Mouse (Mus musculus) hindbrain, embryonic 10.5 days (tissue): ENCODE measurements around the gene Kif3b. TPM values are rescaled to one million over a fixed set of nuclear protein-coding genes. Genes with fewer than 3 reads are reported as not detected.
"Not testable (repeated sequence)": the region's sequence is repeated elsewhere in the genome, so short reads cannot be mapped to it uniquely, and the experiment has no call there.

Experiments
- DNase-seq: peaks from one replicate; pipeline ENCODE4 v3.0.0-alpha.2; 2017; ENCODE audit warnings: low spot score
- H3K27ac ChIP-seq: fragments of 300-500 bp; sonication (generic); 2 replicates; pipeline ENCODE4 v1.5.1; 2016; ENCODE audit warnings: mild to moderate bottlenecking, moderate library complexity
- H3K27me3 ChIP-seq: fragments of 300-500 bp; sonication (generic); 2 replicates; pipeline ENCODE4 v1.6.1; 2016; ENCODE audit warnings: mild to moderate bottlenecking; ENCODE audit not compliant: poor library complexity, insufficient read depth, severe bottlenecking
- H3K36me3 ChIP-seq: fragments of 300-500 bp; sonication (generic); 2 replicates; pipeline ENCODE4 v1.6.1; 2016; ENCODE audit warnings: mild to moderate bottlenecking, moderate library complexity
- H3K4me1 ChIP-seq: fragments of 300-500 bp; sonication (generic); replicated peaks from 2 replicates; pipeline ENCODE4 v1.6.1; 2016; ENCODE audit warnings: mild to moderate bottlenecking
- H3K4me3 ChIP-seq: fragments of 300-500 bp; sonication (generic); 2 replicates; pipeline ENCODE4 v1.5.1; 2016; ENCODE audit warnings: mild to moderate bottlenecking, moderate library complexity
- H3K9me3 ChIP-seq: fragments of 300-500 bp; sonication (generic); 2 replicates; pipeline ENCODE4 v1.6.1; 2016; ENCODE audit warnings: mild to moderate bottlenecking, moderate library complexity
- WGBS: fragments of 180-500 bp; shearing (Covaris S2); methylation state at CpG from one replicate; pipeline ENCODE4 v1.1.7; 2016; 5-methylcytosine and 5-hydroxymethylcytosine counted together
- polyA plus RNA-seq: library from polyadenylated mRNA; unstranded; fragments of >200 nt; fragmentation: Nextera tagmentation; extraction: Ambion mirVana; gene quantifications from 2 replicates; pipeline ENCODE4 v1.2.1, GENCODE M21; 2016

Kif3b gene
- polyA plus RNA-seq, 1 experiment from 2014 or later = 9.3 TPM

- H3K36me3 ChIP-seq, H3K27ac ChIP-seq: not testable (repeated sequence)
- WGBS = 92% methylated on average over 3 of the region's 3 CpGs
Measured at GRCm38 (mm10) chr2:153275577-153275976, 15.6 kb upstream of the Kif3b start.

GRCm38 (mm10) chr2:153276440-153276839, 14.8 kb upstream of the Kif3b start:
- Histone ChIP-seq H3K4me3 (no peak overlapping the region), H3K4me1 (peaks cover 9% of the 10 kb centered on the region), H3K27ac (no peak overlapping the region), H3K27me3 (no peaks in the 10 kb centered on the region), H3K36me3 (no peaks in the 10 kb centered on the region), H3K9me3 (no peaks in the 10 kb centered on the region)
- 93% methylated on average over 8 of the region's 8 CpGs for WGBS
- no peak for DNase-seq

More at GRCm38 (mm10) chr2:153275577-153275976, 15.6 kb upstream of the Kif3b start:
- DNase-seq, H3K4me1 ChIP-seq, H3K9me3 ChIP-seq, H3K27me3 ChIP-seq, H3K4me3 ChIP-seq: not testable (repeated sequence)

DNA sequence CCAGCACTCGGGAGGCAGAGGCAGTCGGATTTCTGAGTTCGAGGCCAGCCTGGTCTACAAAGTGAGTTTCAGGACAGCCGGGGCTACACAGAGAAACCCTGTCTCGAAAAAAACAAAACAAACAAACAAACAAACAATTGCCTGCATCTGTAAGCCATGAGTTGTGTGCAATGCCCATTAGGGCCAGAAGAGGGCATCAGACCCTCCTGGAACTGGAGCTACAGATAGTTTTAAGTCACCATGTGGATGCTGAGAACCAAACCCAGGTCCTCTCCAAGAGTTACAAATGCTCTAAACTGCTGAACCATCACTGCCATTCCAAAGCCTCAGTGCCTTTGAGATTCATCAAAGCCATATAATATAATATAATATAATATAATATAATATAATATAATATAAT, 14.4 kb upstream of the Kif3b start:
- 90% methylated on average over 5 of the region's 5 CpGs for WGBS
- DNase-seq, H3K9me3 ChIP-seq: not testable (repeated sequence)

GRCm38 (mm10) chr2:153278357-153278756, 12.9 kb upstream of the Kif3b start:
- no peaks in the 10 kb centered on the region for H3K27me3 ChIP-seq
- no peak for DNase-seq
- no peak overlapping the region for H3K27ac ChIP-seq
- no peaks in the 10 kb centered on the region for H3K36me3 ChIP-seq
- 89% methylated on average over 5 of the region's 5 CpGs for WGBS
- H3K9me3 ChIP-seq = no peaks in the 10 kb centered on the region
- no peak overlapping the region for H3K4me3 ChIP-seq
- peaks cover 3% of the 10 kb centered on the region for H3K4me1 ChIP-seq

More for the DNA sequence above, 14.4 kb upstream of the Kif3b start:
- not testable (repeated sequence) for H3K4me1 ChIP-seq, H3K4me3 ChIP-seq, H3K27me3 ChIP-seq, H3K27ac ChIP-seq, H3K36me3 ChIP-seq

DNA sequence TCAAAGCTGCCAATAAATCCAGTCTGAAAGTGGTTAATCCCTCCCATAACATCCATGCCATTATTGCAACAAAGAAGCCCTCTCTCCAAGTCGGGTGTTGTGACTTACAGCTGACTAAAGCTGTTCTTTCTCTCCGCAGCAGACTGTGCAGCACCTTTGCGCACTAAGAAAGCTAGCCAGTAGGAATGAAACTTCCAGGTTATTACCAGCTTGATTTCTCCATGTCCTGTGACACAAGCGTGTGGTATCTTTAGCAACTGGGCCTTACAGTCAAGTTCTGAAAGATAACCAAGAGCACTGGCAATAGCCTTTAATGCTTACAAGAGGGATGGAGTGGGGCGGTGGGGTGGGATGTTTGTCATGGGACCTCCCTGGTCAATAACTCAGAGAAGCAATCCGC, 7.3 kb upstream of the Kif3b start:
- Histone ChIP-seq H3K9me3 (no peaks in the 10 kb centered on the region), H3K4me1 (no peaks in the 10 kb centered on the region), H3K4me3 (no peak overlapping the region), H3K27me3 (no peaks in the 10 kb centered on the region), H3K36me3 (no peaks in the 10 kb centered on the region), H3K27ac (no peak overlapping the region)
- WGBS = 88% methylated on average over 6 of the region's 6 CpGs
- DNase-seq = no peak

- H3K27me3 ChIP-seq = no peaks in the 10 kb centered on the region
- peaks cover 8% of the 10 kb centered on the region for H3K4me1 ChIP-seq
- 86% methylated on average over 4 of the region's 4 CpGs for WGBS
- H3K36me3 ChIP-seq = no peaks in the 10 kb centered on the region
- DNase-seq = no peak
- no peak overlapping the region for H3K4me3 ChIP-seq
- H3K27ac ChIP-seq = no peak overlapping the region
- H3K9me3 ChIP-seq = no peaks in the 10 kb centered on the region
Measured at GRCm38 (mm10) chr2:153286524-153286923, 4.7 kb upstream of the Kif3b start.

- WGBS = 83% methylated on average over 6 of the region's 6 CpGs
- H3K4me3 ChIP-seq = no peak overlapping the region
- no peak for DNase-seq
Measured at GRCm38 (mm10) chr2:153287835-153288234, 3.4 kb upstream of the Kif3b start.

DNA sequence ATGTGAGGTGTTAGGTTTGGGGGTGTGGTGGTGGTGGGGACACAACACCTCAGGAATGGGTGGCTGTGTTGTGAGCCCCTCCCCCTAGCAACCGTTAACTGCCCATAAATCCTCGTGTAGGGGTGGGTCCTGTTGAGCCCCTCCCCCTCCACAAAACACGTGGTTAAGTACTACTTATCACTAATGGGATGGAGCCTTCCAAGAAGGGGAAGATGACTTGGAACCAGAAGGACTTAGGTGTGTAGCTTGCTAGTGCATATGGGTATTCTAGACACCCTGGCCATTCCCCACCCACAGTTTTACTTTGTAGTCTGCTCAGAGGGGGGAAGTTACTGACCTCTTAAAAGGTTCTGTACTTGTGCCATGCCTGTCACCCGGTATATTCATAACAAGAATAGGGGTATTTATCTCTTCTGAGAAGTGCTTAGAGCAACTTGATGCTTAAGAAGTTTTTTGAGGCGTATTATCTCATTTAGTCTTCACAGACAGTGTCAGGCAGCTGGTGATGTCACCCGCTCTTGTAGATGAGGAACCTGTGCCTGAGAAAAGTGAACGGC, 1.2 kb downstream of the Kif3b start:
- Histone ChIP-seq H3K9me3 (no peaks in the 10 kb centered on the region), H3K27me3 (no peaks in the 10 kb centered on the region), H3K36me3 (no peaks in the 10 kb centered on the region; the same call in 1 of the 2 replicates), H3K27ac (no peak overlapping the region), H3K4me1 (peaks cover 25% of the 10 kb centered on the region), H3K4me3 (peak overlapping the region; percentile 99)
- 60% methylated on average over 7 of the region's 7 CpGs for WGBS
- DNase-seq = no peak

More at GRCm38 (mm10) chr2:153287835-153288234, 3.4 kb upstream of the Kif3b start:
- Histone ChIP-seq H3K4me1 (peaks cover 21% of the 10 kb centered on the region), H3K9me3 (no peaks in the 10 kb centered on the region), H3K27me3 (no peaks in the 10 kb centered on the region), H3K27ac (no peak overlapping the region), H3K36me3 (no peaks in the 10 kb centered on the region)

DNA sequence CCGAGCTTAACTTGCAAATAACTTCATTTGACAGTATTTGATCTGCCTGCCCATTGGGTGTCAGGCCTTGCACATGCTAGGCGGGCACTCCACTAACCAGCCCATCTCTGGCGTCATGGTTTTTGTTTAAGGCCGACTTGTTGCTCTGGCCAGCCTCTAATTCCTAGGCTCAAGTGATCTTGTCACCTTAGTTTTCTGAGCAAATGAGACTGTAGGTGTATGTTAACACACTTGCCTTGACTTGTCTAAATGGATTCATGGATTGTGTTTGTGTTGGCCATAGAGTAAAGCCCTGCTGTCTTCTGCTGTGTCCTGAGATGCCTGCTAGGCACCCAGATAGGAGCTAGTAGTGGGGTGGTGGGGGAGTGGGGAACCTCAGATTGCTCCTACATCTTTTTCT, 4.0 kb downstream of the Kif3b start:
- DNase-seq = no peak
- H3K4me3 ChIP-seq = no peak overlapping the region
- H3K9me3 ChIP-seq = no peaks in the 10 kb centered on the region
- H3K27ac ChIP-seq = no peak overlapping the region
- H3K4me1 ChIP-seq = peaks cover 25% of the 10 kb centered on the region
- no peaks in the 10 kb centered on the region for H3K27me3 ChIP-seq
- no peaks in the 10 kb centered on the region; the same call in 1 of the 2 replicates for H3K36me3 ChIP-seq
- WGBS = 91% methylated on average over 4 of the region's 4 CpGs

DNA sequence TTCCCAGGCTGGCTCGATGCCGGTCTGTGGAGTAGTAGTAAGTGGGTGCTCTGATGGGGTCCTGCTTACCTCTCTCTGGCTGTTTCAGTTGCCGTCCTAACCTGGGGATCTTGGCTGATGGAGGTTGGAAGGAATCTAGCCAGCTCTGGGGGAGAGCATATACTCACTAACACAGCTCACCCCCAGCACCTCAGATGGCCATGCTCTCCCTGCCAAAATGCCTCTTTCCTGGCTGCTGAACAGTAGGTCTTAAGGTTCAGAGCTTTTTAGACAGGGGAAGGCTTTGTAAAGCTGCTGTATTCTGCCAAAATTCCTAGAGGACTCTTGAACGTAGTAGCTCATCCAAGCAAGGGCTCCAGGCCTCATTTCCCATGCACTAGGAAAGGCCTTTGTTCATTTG, 6.6 kb downstream of the Kif3b start:
- Histone ChIP-seq H3K9me3 (no peaks in the 10 kb centered on the region), H3K27ac (no peak overlapping the region), H3K36me3 (no peaks in the 10 kb centered on the region; the same call in 1 of the 2 replicates), H3K27me3 (no peaks in the 10 kb centered on the region), H3K4me1 (0 out of 2 replicates have a peak, but pooled peaks cover 5% of the 10 kb centered on the region), H3K4me3 (no peak overlapping the region)
- DNase-seq = no peak
- 86% methylated on average over 4 of the region's 4 CpGs for WGBS

DNA sequence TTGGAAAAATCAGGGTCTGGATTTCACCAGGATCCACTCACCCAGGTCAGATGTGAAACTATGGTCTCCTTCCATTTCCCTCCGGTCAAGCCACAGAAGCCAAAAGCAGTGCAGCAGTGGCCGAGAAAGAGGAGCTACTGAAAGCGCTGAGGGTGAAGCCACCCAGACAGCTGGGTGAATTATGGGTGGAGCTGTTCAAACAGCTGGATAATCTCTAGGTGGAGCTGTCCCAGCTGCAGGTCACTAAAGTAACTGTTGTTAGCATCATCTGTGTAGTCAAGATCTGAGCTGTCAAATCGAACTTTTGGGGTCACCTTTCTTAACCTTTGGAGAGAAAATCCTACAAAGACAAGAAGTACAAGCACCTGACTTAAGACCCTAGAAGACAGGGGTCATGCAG, 7.2 kb downstream of the Kif3b start:
- no peak overlapping the region for H3K4me3 ChIP-seq
- DNase-seq = no peak
- no peaks in the 10 kb centered on the region; the same call in 1 of the 2 replicates for H3K36me3 ChIP-seq
- no peaks in the 10 kb centered on the region for H3K9me3 ChIP-seq
- H3K27me3 ChIP-seq = no peaks in the 10 kb centered on the region
- no peaks in the 10 kb centered on the region for H3K4me1 ChIP-seq
- no peak overlapping the region for H3K27ac ChIP-seq
- WGBS = 78% methylated on average over 4 of the region's 4 CpGs

DNA sequence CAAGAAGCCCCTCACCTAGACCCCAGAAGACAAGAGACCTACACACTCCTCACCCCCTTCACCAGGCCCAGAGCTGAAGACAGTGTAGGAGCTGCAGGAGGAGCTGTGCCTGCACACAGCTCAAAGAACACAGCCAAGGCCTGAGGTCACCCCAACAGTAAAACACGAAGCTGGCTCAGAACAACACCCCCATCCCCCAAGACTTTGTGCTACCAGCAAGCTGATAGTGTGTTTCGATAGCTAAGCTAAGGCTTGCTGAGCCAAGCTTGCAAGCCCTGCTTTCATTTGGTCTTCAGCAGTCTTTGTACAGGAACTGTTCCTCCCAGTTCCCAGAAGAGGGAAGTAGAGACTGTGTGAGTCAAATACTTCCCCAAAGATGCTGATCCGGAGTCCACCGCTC, 7.7 kb downstream of the Kif3b start:
- no peaks in the 10 kb centered on the region for H3K4me1 ChIP-seq
- no peaks in the 10 kb centered on the region for H3K27me3 ChIP-seq
- no peaks in the 10 kb centered on the region; the same call in 1 of the 2 replicates for H3K36me3 ChIP-seq
- H3K9me3 ChIP-seq = no peaks in the 10 kb centered on the region
- no peak overlapping the region for H3K27ac ChIP-seq
- no peak for DNase-seq
- no peak overlapping the region for H3K4me3 ChIP-seq
- 81% methylated on average over 4 of the region's 4 CpGs for WGBS

- Histone ChIP-seq H3K27me3 (no peaks in the 10 kb centered on the region), H3K4me3 (no peak overlapping the region), H3K9me3 (no peaks in the 10 kb centered on the region), H3K36me3 (no peaks in the 10 kb centered on the region), H3K4me1 (no peaks in the 10 kb centered on the region), H3K27ac (no peak overlapping the region)
- 93% methylated on average over 5 of the region's 5 CpGs for WGBS
- no peak for DNase-seq
Measured at GRCm38 (mm10) chr2:153301123-153301522, 9.9 kb downstream of the Kif3b start.

DNA sequence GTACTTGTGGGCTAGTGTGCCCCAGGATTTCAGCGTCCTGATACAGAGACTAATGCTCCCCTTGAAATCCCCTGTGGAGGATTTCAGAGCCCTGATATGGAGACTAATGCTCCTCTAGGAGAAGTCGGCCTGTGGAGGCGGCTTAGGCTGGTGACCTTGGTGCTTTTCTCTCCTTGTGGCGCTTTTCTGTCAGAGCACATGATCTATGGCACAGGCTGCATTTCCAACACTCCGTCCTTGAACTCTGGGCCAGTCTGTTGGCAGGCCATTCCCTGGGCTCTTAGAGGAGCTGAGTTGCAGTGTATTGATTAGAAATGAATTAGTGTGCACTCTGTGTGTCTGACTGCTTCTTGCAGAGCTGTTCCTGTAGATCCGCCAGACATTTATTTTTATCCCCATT, 14.0 kb downstream of the Kif3b start:
- Histone ChIP-seq H3K9me3 (no peaks in the 10 kb centered on the region), H3K27me3 (no peaks in the 10 kb centered on the region), H3K27ac (no peak overlapping the region), H3K4me3 (no peak overlapping the region), H3K4me1 (no peaks in the 10 kb centered on the region), H3K36me3 (no peaks in the 10 kb centered on the region)
- WGBS = 87% methylated on average over 6 of the region's 6 CpGs
- no peak for DNase-seq
